Mouse (Mus musculus) CH12.LX (cell line): Measurements from ENCODE around the gene Oaz1.

Source experiments
- CHD2 ChIP-seq: IDR thresholded peaks from 2 replicates; pipeline ENCODE4 v1.6.1; 2011; ENCODE audit warnings: low read length, improper control_type of control experiment
- CTCF ChIP-seq, 2 experiments: IDR thresholded peaks in 1 of 2; conservative IDR thresholded peaks in 1 of 2; 2 replicates each; pipeline ENCODE4 v1.5.1; 2011 to 2012; ENCODE audit warnings: low read depth in 2 of 2, low read length in 2 of 2, improper control_type of control experiment in 1 of 2, inconsistent platforms in 1 of 2, mild to moderate bottlenecking in 1 of 2, moderate library complexity in 1 of 2
- E2F4 ChIP-seq: IDR thresholded peaks from 2 replicates; pipeline ENCODE4 v1.6.1; 2011; ENCODE audit warnings: low read depth, low read length, improper control_type of control experiment; ENCODE audit not compliant: insufficient replicate concordance
- EP300 ChIP-seq: IDR thresholded peaks from 2 replicates; pipeline ENCODE4 v1.6.1; 2011; ENCODE audit warnings: low read length, improper control_type of control experiment
- ETS1 ChIP-seq: conservative IDR thresholded peaks from 2 replicates; pipeline ENCODE4 v1.6.1; 2012; ENCODE audit warnings: low read depth, mild to moderate bottlenecking, inconsistent platforms, low read length, improper control_type of control experiment, moderate library complexity
- KAT2A ChIP-seq: IDR thresholded peaks from 2 replicates; pipeline ENCODE4 v1.6.1; 2012; ENCODE audit warnings: low read length, improper control_type of control experiment, inconsistent platforms; ENCODE audit not compliant: insufficient replicate concordance
- MYC ChIP-seq: IDR thresholded peaks from 2 replicates; pipeline ENCODE4 v1.6.1; 2011; ENCODE audit warnings: low read depth, mild to moderate bottlenecking, improper control_type of control experiment, low read length
- POLR2A ChIP-seq: IDR thresholded peaks from 2 replicates; pipeline ENCODE4 v1.6.1; 2011; ENCODE audit warnings: low read depth, mild to moderate bottlenecking, improper control_type of control experiment, low read length
- POLR2AphosphoS2 ChIP-seq: IDR thresholded peaks from 2 replicates; pipeline ENCODE4 v1.6.1; 2011; ENCODE audit warnings: low read depth, low read length, improper control_type of control experiment
- SMC3 ChIP-seq: IDR thresholded peaks from 2 replicates; pipeline ENCODE4 v1.6.1; 2011; ENCODE audit warnings: low read depth, low read length, improper control_type of control experiment
- USF1 ChIP-seq: IDR thresholded peaks from 2 replicates; pipeline ENCODE4 v1.6.1; 2014; ENCODE audit warnings: low read depth, mild to moderate bottlenecking, inconsistent platforms, low read length, improper control_type of control experiment
- ZNF384 ChIP-seq: IDR thresholded peaks from 2 replicates; pipeline ENCODE4 v1.6.1; 2012; ENCODE audit warnings: low read depth, low read length, improper control_type of control experiment, inconsistent platforms

DNA sequence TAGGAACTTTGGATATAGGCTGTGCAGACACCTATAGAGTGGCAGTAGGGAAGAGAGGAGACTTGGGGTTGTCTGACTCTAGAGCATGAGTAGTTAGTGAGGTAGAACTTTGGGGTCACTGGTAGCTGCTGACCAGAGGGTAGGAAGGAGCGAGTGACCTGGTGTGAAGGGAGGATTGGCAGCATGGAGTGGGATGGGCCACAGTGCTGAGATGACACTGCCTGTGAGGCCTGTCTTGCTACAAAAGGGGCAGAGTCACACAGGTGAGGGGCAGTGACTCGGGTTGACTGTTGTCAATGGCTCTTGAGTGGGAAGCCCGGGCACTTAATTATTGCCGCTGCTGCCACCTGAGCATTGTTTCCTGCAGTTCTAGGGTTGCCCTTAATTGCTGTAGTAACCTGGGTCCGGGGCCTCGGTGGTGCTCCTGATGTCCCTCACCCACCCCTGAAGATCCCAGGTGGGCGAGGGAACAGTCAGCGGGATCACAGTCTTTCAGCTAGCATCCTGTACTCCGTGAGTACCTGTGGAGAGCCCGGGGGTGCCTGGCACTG, 1.5 kb downstream of the Oaz1 start:
- no peak for TF ChIP-seq CTCF (conservative IDR thresholded peaks at IDR 0.05 in 1 of 2, IDR thresholded peaks at IDR 0.05 in 1 of 2; ENCODE audit: low read depth in 2 of 2, low read length in 2 of 2)
- no peak for TF ChIP-seq ZNF384
- TF ChIP-seq EP300, result no peak
- no peak for TF ChIP-seq USF1
- TF ChIP-seq KAT2A, result no peak
- TF ChIP-seq CHD2, result no peak
- no peak for TF ChIP-seq SMC3
- no peak for TF ChIP-seq MYC
- no peak for TF ChIP-seq POLR2AphosphoS2
- TF ChIP-seq ETS1, result no peak
- no peak for TF ChIP-seq POLR2A
- TF ChIP-seq E2F4, result no peak
